Mouse (Mus musculus) CD4-positive helper T cell, adult 2 months (primary cell): ENCODE data around the gene Ggct.

Source experiments
- DNase-seq: peaks from one replicate; pipeline ENCODE4 v3.0.0-alpha.2; 2012; ENCODE audit warnings: low read depth, missing footprints, low spot score

The Ggct gene

GRCm38 (mm10) chr6:54952542-54952941, 40.2 kb downstream of the Ggct start:
- no peak for DNase-seq

GRCm38 (mm10) chr6:54948682-54949081, 44.1 kb downstream of the Ggct start:
- no peak for DNase-seq

- DNase-seq = no peak
Measured at GRCm38 (mm10) chr6:54946241-54946953, 46.4 kb downstream of the Ggct start.

- DNase-seq = no peak
Measured at GRCm38 (mm10) chr6:54944551-54944950, 48.2 kb downstream of the Ggct start.

GRCm38 (mm10) chr6:54943753-54944152, 49.0 kb downstream of the Ggct start:
- no peak for DNase-seq

GRCm38 (mm10) chr6:54943292-54943691, 49.5 kb downstream of the Ggct start:
- DNase-seq = no peak

GRCm38 (mm10) chr6:54941149-54941548, 51.6 kb downstream of the Ggct start:
- no peak for DNase-seq

GRCm38 (mm10) chr6:54940126-54940525, 52.6 kb downstream of the Ggct start:
- DNase-seq = no peak

- DNase-seq = no peak
Measured at GRCm38 (mm10) chr6:54939631-54940030, 53.1 kb downstream of the Ggct start.

- DNase-seq = peak; percentile 34
Measured at GRCm38 (mm10) chr6:54936496-54936895, 56.3 kb downstream of the Ggct start.

GRCm38 (mm10) chr6:54934930-54935329, 57.8 kb downstream of the Ggct start:
- no peak for DNase-seq

- no peak for DNase-seq
Measured at GRCm38 (mm10) chr6:54934313-54934712, 58.4 kb downstream of the Ggct start.

GRCm38 (mm10) chr6:54933866-54934265, 58.9 kb downstream of the Ggct start:
- DNase-seq = no peak

GRCm38 (mm10) chr6:54933216-54933615, 59.5 kb downstream of the Ggct start:
- DNase-seq = no peak
